Mouse (Mus musculus) stomach, embryonic 16.5 days (tissue): ENCODE measurements around the gene Olfr828. TPM values are rescaled to one million over a fixed set of nuclear protein-coding genes. Genes with fewer than 3 reads are reported as not detected.

Experiments used
- ATAC-seq: fragments of 200-750 bp; cut with Nextera tagmentation; 2 replicates; pipeline ENCODE4 v1.8.0; 2017; ENCODE audit warnings: moderate number of reproducible peaks, moderate TSS enrichment; ENCODE audit not compliant: insufficient read depth, low FRiP score
- H3K27ac ChIP-seq: fragments of 300-500 bp; sonication (generic); 2 replicates; pipeline ENCODE4 v1.5.1; 2014; ENCODE audit warnings: low read length
- H3K27me3 ChIP-seq: fragments of 300-500 bp; sonication (generic); 2 replicates; pipeline ENCODE4 v1.6.1; 2014; ENCODE audit warnings: low read length, control low read depth, mixed read lengths; ENCODE audit not compliant: control insufficient read depth, insufficient read depth
- H3K36me3 ChIP-seq: fragments of 300-500 bp; sonication (generic); 2 replicates; pipeline ENCODE4 v1.6.1; 2014; ENCODE audit warnings: low read length; ENCODE audit not compliant: control insufficient read depth, insufficient read depth
- H3K4me1 ChIP-seq: fragments of 300-500 bp; sonication (generic); 2 replicates; pipeline ENCODE4 v1.6.1; 2014; ENCODE audit warnings: low read length, control low read depth, mixed read lengths; ENCODE audit not compliant: control insufficient read depth, insufficient read depth
- H3K4me2 ChIP-seq: fragments of 300-500 bp; sonication (generic); 2 replicates; pipeline ENCODE4 v1.6.1; 2014; ENCODE audit warnings: low read depth, low read length, mixed read lengths
- H3K4me3 ChIP-seq: fragments of 300-500 bp; sonication (generic); replicated peaks from 2 replicates; pipeline ENCODE4 v1.5.1; 2014; ENCODE audit warnings: mild to moderate bottlenecking, low read length
- H3K9ac ChIP-seq: fragments of 300-500 bp; sonication (generic); 2 replicates; pipeline ENCODE4 v1.6.1; 2014; ENCODE audit warnings: low read length
- H3K9me3 ChIP-seq: fragments of 300-500 bp; sonication (generic); replicated peaks from 2 replicates; pipeline ENCODE4 v1.6.1; 2016; ENCODE audit warnings: low read length, control low read depth; ENCODE audit not compliant: control insufficient read depth
- WGBS: fragments of 180-500 bp; shearing (Covaris S2); extraction: QIAGEN DNeasy Blood & Tissue Kit; methylation state at CpG from one replicate; pipeline ENCODE4 v1.1.7; 2014; 5-methylcytosine and 5-hydroxymethylcytosine counted together
- polyA plus RNA-seq: library from polyadenylated mRNA; unstranded; fragments of >200 nt; fragmentation: Nextera tagmentation; extraction: Ambion mirVana; gene quantifications from 2 replicates; pipeline ENCODE4 v1.2.1, GENCODE M21; 2015

Gene Olfr828
- polyA plus RNA-seq: not detected in 2 replicates

GRCm38 (mm10) chr9:18819426-18819825 is at the start of gene Olfr828:
Gene Olfr828 (minus strand): TSS chr9:18819526.
- no peaks in the 10 kb centered on the region for H3K27me3 ChIP-seq
- H3K4me2 ChIP-seq: no peak within 1 kb of the TSS
- H3K4me3 ChIP-seq: no peak within 1 kb of the TSS
- H3K36me3 ChIP-seq: no peaks in the 10 kb centered on the region
- H3K9me3 ChIP-seq: no peaks in the 10 kb centered on the region
- no peak for ATAC-seq
- no peaks in the 10 kb centered on the region for H3K4me1 ChIP-seq
- H3K9ac ChIP-seq: no peak within 1 kb of the TSS
- H3K27ac ChIP-seq: no peak within 1 kb of the TSS

- Histone ChIP-seq H3K9me3 (no peaks in the 10 kb centered on the region), H3K4me3 (no peak within 1 kb of the TSS), H3K36me3 (no peaks in the 10 kb centered on the region), H3K9ac (no peak within 1 kb of the TSS), H3K4me2 (no peak within 1 kb of the TSS), H3K4me1 (no peaks in the 10 kb centered on the region), H3K27me3 (no peaks in the 10 kb centered on the region), H3K27ac (no peak within 1 kb of the TSS)
- WGBS: 63% methylated on average over 1 of the region's 1 CpGs
- no peak for ATAC-seq
Observed at GRCm38 (mm10) chr9:18854633-18855032, 35.3 kb upstream of the Olfr828 start, which contains the start of gene Olfr829. Gene Olfr829 (plus strand): TSS chr9:18854933.

GRCm38 (mm10) chr9:18785316-18785715 is 34.0 kb downstream of the Olfr828 start:
- no peak for ATAC-seq
- H3K4me1 ChIP-seq: no peaks in the 10 kb centered on the region
- no peak overlapping the region for H3K4me2 ChIP-seq
- 51% methylated on average over 7 of the region's 7 CpGs for WGBS
- no peaks in the 10 kb centered on the region for H3K36me3 ChIP-seq
- H3K9me3 ChIP-seq: no peaks in the 10 kb centered on the region
- H3K27me3 ChIP-seq: no peaks in the 10 kb centered on the region
- no peak overlapping the region for H3K9ac ChIP-seq
- H3K4me3 ChIP-seq: no peak overlapping the region
- H3K27ac ChIP-seq: no peak overlapping the region

GRCm38 (mm10) chr9:18779476-18779875 is 39.9 kb downstream of the Olfr828 start:
- Histone ChIP-seq H3K9ac (no peak overlapping the region), H3K27ac (no peak overlapping the region), H3K9me3 (no peaks in the 10 kb centered on the region), H3K4me1 (no peaks in the 10 kb centered on the region), H3K36me3 (no peaks in the 10 kb centered on the region), H3K4me3 (no peak overlapping the region), H3K4me2 (no peak overlapping the region), H3K27me3 (no peaks in the 10 kb centered on the region)
- ATAC-seq: no peak
- 69% methylated on average over 24 of the region's 24 CpGs for WGBS

- no peak for ATAC-seq
- no peaks in the 10 kb centered on the region for H3K9me3 ChIP-seq
- H3K27me3 ChIP-seq: no peaks in the 10 kb centered on the region
- no peak overlapping the region for H3K27ac ChIP-seq
- WGBS: 68% methylated on average over 1 of the region's 1 CpGs
- H3K9ac ChIP-seq: no peak overlapping the region
- H3K36me3 ChIP-seq: no peaks in the 10 kb centered on the region
- H3K4me2 ChIP-seq: no peak overlapping the region
- H3K4me1 ChIP-seq: no peaks in the 10 kb centered on the region
- H3K4me3 ChIP-seq: no peak overlapping the region
Observed at GRCm38 (mm10) chr9:18778981-18779380, 40.3 kb downstream of the Olfr828 start.

Other genes starting within 250 kb of the Olfr828 start
- 2.7 and 3.0 TPM in 2 replicates for gene Muc16, start 145.0 kb downstream of the Olfr828 start, polyA plus RNA-seq
- gene Olfr24, start 55.5 kb downstream of the Olfr828 start, polyA plus RNA-seq: not detected in 2 replicates
- gene Olfr829, start 35.4 kb upstream of the Olfr828 start, polyA plus RNA-seq: not detected in 2 replicates
- not detected in 2 replicates for gene Olfr830, start 55.2 kb upstream of the Olfr828 start, polyA plus RNA-seq
- not detected in 2 replicates for gene Olfr832, start 117.6 kb upstream of the Olfr828 start, polyA plus RNA-seq
- gene Olfr834, start 168.5 kb upstream of the Olfr828 start, polyA plus RNA-seq: not detected in 2 replicates
- not detected in 2 replicates for gene Olfr835, start 213.2 kb upstream of the Olfr828 start, polyA plus RNA-seq